Mouse (Mus musculus) retina, adult 2 months (tissue): ENCODE measurements around the gene St6gal1.

ENCODE experiments used
- DNase-seq: peaks from one replicate; pipeline ENCODE4 v3.0.0-alpha.2; 2012; ENCODE audit warnings: low read depth, low spot score

St6gal1 gene

GRCm38 (mm10) chr16:23223166-23223870 lies 1.2 kb upstream of the St6gal1 start:
- no peak for DNase-seq

DNA sequence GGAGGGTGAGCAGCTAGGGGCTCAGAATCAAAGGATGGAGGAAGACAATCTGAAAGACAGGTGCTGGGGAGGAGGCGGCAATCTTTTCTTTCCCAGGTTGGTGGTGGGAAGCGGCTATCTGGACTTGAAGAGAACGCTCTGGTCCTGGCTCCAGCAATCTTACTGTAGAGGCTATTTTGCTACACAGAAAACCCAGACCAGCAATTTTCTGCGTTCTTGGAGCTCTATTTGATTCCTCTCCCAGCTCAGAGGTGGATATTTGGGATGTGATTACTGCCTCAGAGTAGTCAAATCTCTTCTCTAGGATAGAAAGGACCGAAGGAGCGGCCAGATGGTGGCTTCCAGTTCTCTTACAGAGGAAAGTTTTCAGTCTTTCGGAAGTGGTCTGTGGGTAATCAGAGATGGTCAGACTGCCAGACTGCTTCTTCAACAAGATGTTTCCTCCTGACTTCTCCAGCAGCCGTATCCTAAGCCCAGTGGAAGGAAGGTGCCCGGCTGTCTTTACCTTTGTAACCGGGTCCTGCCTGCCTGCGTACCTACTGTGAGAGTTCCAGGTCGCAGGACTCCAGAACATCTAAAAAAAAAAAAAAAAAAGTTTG lies 570 bp upstream of the St6gal1 start:
- no peak for DNase-seq

DNA sequence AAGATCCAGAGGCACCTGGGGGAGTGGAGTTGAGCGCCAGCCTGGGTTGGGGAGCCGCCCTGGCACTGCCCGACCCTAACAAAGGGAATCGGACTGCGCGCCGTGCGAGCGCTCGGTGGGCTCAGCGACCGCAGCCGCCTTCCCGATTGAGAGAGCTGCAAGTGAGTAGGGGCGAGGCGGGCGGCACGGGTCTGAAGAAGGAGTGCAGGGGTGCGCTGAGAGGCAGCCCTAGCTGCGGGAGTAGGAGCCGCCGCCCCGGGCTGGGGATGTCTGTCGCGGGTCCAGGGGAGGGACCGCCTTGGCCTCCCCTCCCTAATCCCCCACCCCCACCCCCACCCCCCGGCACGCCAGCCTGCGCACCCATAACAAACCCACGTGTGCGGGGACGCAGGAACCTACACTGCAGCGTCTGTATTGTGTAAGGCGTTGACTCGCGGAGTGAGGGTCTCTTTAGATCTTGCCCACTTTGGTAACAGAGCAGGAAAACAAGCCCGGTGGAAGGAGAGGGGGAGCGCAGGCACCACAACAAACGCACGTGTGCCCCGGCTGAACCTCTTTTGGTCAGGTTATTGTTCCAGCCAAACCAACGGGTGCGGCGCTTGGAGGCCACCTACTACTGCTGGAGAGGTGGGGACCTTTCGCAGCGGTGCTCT lies 655 bp downstream of the St6gal1 start:
- DNase-seq: no peak

- no peak for DNase-seq
Observed at GRCm38 (mm10) chr16:23225821-23226600, 1.5 kb downstream of the St6gal1 start.

DNA sequence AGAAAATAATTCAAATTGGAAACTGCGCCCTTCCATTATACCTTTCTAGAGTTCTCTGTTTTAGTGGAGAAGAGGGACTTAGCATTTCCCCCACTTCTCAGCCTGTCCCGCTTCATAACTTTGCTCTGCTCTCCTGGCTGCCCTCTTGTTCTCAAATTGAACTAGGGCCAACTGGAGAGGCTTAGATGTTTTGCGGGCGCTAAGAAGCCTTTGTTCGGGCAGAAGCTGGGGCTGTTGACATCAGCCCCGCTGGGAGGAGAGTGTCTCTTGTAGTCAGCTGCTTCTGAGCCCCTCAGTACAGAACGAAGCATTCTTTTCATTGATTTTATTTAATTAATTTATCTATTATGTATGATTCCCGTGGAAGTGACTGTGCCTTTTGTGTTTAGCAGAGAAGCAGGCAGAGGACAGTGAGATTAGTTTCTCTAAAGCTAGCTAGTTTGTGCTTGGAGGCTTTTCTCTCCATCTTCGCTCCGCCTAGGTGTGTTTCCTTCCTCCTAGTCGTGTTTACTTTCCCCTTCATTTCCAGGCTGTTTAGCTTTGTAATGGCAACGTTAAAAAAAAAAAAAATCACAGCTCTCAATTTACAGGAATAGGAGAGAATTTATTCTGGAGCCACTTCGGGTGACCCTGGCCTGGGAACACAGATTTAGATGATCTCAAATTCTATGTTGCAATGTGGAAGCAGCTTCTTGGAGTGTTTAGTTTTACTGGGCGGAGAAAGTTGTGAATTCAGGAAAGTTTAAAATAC lies 2.2 kb downstream of the St6gal1 start:
- DNase-seq: no peak

DNA sequence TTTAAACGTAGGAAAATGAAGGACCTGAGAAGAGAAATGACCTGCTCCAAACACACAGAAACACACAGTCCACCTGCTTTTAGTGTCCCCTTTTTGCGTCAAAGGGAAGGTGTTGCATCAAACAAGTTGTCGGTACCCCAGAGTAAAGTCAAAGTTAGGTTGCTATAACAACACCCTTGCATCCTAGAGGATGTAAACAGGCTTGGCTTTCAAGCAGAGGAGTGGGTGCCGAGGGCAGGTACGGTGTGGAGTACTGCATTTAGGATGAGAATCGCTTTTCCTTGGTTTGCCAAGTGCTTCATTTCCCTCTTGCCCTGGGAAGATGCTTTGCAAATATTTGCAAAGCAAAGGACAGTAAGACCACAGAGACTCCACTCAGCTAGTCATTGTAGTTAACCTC lies 3.3 kb downstream of the St6gal1 start:
- no peak for DNase-seq

DNA sequence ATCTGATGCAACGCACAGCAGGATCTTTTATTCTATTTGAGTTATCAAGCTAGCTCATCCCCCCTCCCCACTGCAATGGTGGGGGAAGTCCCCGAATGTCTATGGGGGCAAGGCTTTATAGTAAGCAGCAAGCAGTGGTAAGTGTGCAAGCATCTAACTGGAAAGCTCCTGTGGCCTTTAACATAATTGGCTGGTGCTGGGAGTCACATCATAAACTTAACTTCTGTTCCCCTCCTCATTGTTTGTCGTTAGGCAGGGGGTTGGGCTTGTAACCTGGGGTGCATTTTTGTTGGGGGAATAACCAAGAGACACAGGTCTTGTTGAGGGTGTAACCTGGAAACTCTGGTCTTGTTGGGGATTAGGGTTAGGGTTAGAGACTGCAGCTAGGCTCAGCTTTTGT lies 3.9 kb downstream of the St6gal1 start:
- no peak for DNase-seq

- DNase-seq: no peak
Observed at GRCm38 (mm10) chr16:23229945-23230344, 5.4 kb downstream of the St6gal1 start.

DNA sequence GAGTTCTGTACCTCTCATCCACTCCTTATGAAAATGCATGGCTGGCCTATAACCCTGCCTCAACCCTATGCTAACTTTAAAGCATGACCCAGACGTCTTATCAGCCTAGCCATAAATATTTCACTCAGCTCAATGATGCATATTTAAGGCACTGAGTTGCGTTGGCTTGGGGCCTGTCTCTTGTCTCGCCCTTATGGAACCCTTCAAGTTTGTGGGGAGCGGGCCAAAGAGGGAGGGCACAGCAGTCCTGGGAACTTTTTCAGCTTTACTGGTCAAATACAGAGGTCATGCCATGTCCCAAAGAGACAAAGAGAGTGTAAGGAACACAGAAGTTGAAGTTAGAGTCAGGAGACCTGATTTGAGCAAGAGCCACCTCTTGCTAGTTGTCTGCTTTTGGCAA lies 6.6 kb downstream of the St6gal1 start:
- no peak for DNase-seq

- DNase-seq: no peak
Observed at GRCm38 (mm10) chr16:23232691-23233090, 8.2 kb downstream of the St6gal1 start.

DNA sequence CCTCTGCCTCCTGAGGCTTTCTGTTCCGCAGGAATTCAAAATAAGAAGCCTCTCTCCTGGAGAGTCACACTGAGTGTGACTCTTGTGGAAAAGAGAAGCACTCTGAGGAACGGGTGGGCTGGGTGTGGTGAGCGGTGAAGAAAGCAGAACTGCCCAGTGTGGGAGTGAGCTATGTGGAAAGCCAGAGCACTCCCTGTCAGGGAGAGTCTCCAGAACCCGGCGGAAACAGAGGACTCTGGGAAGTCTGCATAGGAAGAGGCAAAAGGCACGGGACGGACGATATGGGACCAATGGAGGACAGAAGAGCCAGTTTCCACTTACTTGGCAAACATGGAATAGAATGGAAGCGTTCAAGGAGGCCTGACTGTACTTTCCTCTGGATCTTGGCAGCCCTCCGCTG lies 9.0 kb downstream of the St6gal1 start:
- no peak for DNase-seq

DNA sequence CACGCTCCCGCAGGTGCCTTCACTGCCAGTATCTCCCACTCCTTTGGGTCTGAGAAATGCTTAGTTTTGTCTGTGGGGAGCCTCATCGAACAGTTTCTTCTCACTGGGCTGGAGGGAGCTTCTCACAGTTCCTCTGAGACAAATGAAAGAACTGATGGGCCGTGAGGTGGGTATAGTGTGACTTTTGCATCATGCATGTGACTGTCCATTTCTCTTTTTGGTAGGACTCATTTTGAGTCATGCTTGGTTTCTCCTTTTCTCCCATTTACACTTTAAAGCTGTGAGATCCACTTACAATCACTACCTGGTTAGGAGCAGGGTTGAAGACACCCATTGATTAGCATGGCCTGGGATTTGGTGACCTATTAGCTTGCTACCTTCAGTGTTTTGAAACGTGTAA lies 10.0 kb downstream of the St6gal1 start:
- no peak for DNase-seq

DNA sequence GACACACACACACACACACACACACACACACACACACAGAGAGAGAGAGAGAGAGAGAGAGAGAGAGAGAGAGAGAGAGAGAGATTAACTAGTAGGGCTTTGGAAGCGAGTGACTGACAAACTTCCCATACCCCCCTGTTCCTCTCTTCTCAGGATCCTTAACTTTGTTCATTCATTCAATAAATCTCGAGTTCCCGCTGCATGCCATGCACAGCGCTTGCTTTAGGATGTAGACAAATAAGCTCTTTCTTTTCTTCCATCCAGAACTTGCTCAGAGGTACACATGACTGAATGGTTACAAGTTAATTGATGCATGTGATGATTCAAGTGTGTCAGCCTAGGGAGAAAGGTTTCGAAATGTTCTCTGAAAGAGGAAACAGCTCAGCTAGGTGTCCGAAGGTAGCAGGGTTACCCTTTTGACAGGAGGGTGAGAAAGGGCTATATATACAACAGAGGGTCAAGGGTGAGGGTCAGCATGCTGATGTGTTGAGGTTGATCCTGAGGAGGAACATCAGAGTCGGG lies 10.7 kb downstream of the St6gal1 start:
- no peak for DNase-seq

DNA sequence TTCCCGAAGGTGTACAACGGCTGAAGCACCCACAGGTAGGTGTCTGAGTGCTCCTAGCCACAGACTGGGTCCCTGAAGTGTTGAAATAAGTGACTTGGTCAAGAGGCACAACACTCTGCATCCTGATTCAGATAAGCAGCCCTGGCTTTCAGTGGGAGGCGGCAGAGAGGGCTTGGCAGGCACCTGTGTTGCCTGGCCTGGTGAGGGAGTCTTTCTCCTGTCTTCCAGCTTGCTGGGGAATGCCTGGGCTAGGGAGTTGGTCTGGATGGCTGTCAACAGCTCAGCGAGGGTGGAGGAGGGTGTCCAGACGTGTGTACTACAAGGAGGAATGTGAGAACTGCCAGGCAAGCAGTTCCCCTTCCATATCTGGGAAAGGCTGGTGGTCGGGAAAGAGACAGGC lies 15.0 kb downstream of the St6gal1 start:
- DNase-seq: no peak

GRCm38 (mm10) chr16:23240049-23240949 lies 15.8 kb downstream of the St6gal1 start:
- no peak for DNase-seq

DNA sequence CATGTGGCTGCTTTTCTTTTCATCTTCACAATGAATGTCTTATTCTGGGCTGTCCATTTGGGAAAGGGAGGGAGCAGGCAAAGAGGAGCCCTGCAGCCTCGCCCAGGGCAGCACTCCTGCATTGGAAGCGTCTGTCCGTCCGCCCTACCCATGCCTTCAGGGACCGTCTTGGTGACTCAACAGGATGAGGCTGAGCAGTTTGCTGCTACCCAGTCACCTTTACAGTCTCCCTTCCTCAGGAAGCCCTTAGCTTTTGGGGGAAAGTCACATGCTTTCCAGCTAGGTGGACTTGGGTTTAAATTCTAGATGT lies 16.4 kb downstream of the St6gal1 start:
- DNase-seq: no peak

- no peak for DNase-seq
Observed at GRCm38 (mm10) chr16:23243726-23244425, 19.3 kb downstream of the St6gal1 start.

GRCm38 (mm10) chr16:23244486-23244885 lies 19.9 kb downstream of the St6gal1 start:
- no peak for DNase-seq

DNA sequence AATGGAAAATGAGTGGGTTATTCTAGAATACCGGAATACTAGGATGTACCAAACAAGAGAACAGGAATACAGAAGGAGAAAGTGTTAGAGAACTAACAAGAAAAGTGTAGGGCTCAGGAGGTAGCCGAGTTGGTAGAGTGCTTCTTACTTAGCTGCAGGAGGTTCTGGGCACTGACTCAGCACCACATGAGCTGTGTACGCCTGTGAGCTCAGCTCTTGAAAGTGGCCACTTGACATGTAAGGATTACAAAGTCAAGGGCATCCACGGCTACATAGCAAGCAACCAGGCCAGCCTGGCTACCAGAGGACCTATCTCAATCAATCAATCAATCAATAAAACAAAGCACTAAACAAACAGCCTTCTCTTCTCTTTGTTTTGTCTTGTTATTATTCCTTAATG lies 24.7 kb downstream of the St6gal1 start:
- no peak for DNase-seq

GRCm38 (mm10) chr16:23249762-23250161 lies 25.2 kb downstream of the St6gal1 start:
- DNase-seq: no peak
